Mouse (Mus musculus): Measurements from ENCODE around the gene Foxp3. TPM values are rescaled to one million over a fixed set of nuclear protein-coding genes. Genes with fewer than 3 reads are reported as not detected.
A peak's percentile ranks its signal among the peaks of the same experiment; 100 is the strongest.

Foxp3 gene
- polyA plus RNA-seq (2012; fragmentation: generic; extraction: Trizol): 0.06 TPM

DNA sequence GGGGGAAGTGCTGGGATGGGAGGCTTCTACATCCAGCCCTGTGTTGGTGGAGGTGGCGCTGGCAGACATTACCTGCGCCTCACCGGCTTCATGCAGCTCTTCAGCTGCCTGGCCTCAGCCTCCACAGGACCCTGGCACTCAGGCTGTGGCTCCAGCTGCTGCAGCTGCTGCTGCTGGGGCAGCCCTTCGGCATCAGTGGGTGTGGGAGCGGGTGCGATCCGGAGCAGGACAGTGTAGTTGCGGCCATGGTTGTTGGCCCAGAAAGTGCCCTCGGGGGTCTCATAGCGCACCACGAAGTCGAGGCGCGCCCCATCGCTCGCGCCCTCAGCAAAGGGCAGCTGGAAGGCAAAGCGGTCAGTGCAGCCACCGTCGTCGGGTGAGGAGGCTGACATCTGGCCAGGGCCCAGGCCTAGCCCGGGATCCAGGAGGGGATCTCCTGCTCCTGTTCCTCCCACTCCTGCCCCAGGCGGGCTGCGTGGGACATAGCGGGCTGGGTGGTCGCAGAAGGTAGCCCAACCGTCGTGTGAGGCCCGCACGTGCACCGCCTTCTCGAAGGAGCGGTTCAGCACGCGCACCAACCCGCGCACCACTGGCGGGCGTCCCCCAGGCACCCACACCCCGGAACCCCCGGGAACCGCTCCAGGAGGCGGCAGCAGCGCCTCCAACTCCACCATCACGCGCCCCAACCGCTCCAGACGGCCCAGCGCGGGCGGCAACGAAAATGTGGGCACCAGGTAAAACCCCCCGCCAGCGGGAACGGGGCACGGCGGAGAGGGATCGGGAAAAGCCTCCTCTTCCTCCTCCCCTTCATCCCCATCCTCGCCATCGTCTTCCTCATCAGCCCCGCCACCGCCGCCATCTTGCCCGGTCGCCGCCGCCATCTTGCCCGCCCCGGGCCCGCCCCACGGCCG is at the start of gene Foxp3:
TSS of gene Foxp3 (plus strand) at position 469 of the 911 bp plus-strand sequence.
- TF ChIP-seq POLR2AphosphoS2 (IDR thresholded peaks at IDR 0.05; ENCODE audit: insufficient read length, low read depth) (no peak), REST (IDR thresholded peaks at IDR 0.05; ENCODE audit: insufficient read depth, insufficient read length) (no peak), SRF (IDR thresholded peaks at IDR 0.05; ENCODE audit: control insufficient read depth, insufficient read length, low read depth) (no peak), E2F4 (IDR thresholded peaks at IDR 0.05; ENCODE audit: insufficient read depth) (no peak), MYOG (IDR thresholded peaks at IDR 0.05; ENCODE audit: control insufficient read depth in 1 of 3, insufficient read depth in 1 of 3, insufficient read length in 2 of 3, low read depth in 2 of 3) (peak in 1 of 3 experiments; percentile 42), MAX (IDR thresholded peaks at IDR 0.05; ENCODE audit: low read depth) (no peak), POLR2A (IDR thresholded peaks at IDR 0.05; ENCODE audit: insufficient read length, low read depth) (peak; percentile 32), MYOD1 (IDR thresholded peaks at IDR 0.05; ENCODE audit: control insufficient read depth in 1 of 3, insufficient read length in 2 of 3, low read depth in 2 of 3) (peak in 1 of 3 experiments; percentile 38), TCF3 (IDR thresholded peaks at IDR 0.05; ENCODE audit: insufficient read length, low read depth) (no peak)
- Histone ChIP-seq H3ac (ENCODE audit: control insufficient read depth, insufficient read length) (peak within 1 kb of the TSS; percentile 39), H3K36me3 (ENCODE audit: control insufficient read depth, insufficient read depth) (no peaks in the 10 kb centered on the region), H3K4me2 (ENCODE audit: low read depth) (peak within 1 kb of the TSS; percentile 65), H3K4me3 (peak within 1 kb of the TSS; percentile 34), H3K27me3 (ENCODE audit: control insufficient read depth, insufficient read depth, insufficient read length) (no peaks in the 10 kb centered on the region), H3K79me2 (ENCODE audit: control insufficient read depth, insufficient read depth) (peaks cover 13% of the 10 kb centered on the region)

- Histone ChIP-seq H3ac (ENCODE audit: control insufficient read depth, insufficient read length) (no peak overlapping the region), H3K36me3 (ENCODE audit: control insufficient read depth, insufficient read depth) (no peaks in the 10 kb centered on the region), H3K4me3 (no peak overlapping the region), H3K27me3 (ENCODE audit: control insufficient read depth, insufficient read depth, insufficient read length) (no peaks in the 10 kb centered on the region), H3K79me2 (ENCODE audit: control insufficient read depth, insufficient read depth) (no peaks in the 10 kb centered on the region), H3K4me2 (ENCODE audit: low read depth) (no peak overlapping the region)
- TF ChIP-seq TCF12 (IDR thresholded peaks at IDR 0.05; ENCODE audit: insufficient read depth, poor library complexity, severe bottlenecking): no peak
- TF ChIP-seq MYOD1 (IDR thresholded peaks at IDR 0.05; ENCODE audit: control insufficient read depth in 1 of 3, insufficient read length in 2 of 3, low read depth in 2 of 3): no peak
- no peak for TF ChIP-seq USF1 (IDR thresholded peaks at IDR 0.05; ENCODE audit: low read depth)
- TF ChIP-seq REST (IDR thresholded peaks at IDR 0.05; ENCODE audit: insufficient read depth, insufficient read length): no peak
- no peak for TF ChIP-seq TCF3 (IDR thresholded peaks at IDR 0.05; ENCODE audit: insufficient read length, low read depth)
- no peak for TF ChIP-seq MYOG (IDR thresholded peaks at IDR 0.05; ENCODE audit: control insufficient read depth in 1 of 3, insufficient read depth in 1 of 3, insufficient read length in 2 of 3, low read depth in 2 of 3)
- TF ChIP-seq MAX (IDR thresholded peaks at IDR 0.05; ENCODE audit: low read depth): no peak
- TF ChIP-seq E2F4 (IDR thresholded peaks at IDR 0.05; ENCODE audit: insufficient read depth): no peak
- no peak for TF ChIP-seq CEBPB (IDR thresholded peaks at IDR 0.05; ENCODE audit: insufficient read depth, poor library complexity, severe bottlenecking)
- no peak for TF ChIP-seq SRF (IDR thresholded peaks at IDR 0.05; ENCODE audit: control insufficient read depth, insufficient read length, low read depth)
- TF ChIP-seq POLR2A (IDR thresholded peaks at IDR 0.05; ENCODE audit: insufficient read length, low read depth): no peak
- TF ChIP-seq POLR2AphosphoS2 (IDR thresholded peaks at IDR 0.05; ENCODE audit: insufficient read length, low read depth): no peak
Measured at GRCm38 (mm10) chrX:7524961-7525360, 48.5 kb upstream of the Foxp3 start.

GRCm38 (mm10) chrX:7553474-7553873 is 20.0 kb upstream of the Foxp3 start:
- Histone ChIP-seq H3K79me2 (ENCODE audit: control insufficient read depth, insufficient read depth) (no peaks in the 10 kb centered on the region), H3K4me2 (ENCODE audit: low read depth) (no peak overlapping the region), H3K36me3 (ENCODE audit: control insufficient read depth, insufficient read depth) (no peaks in the 10 kb centered on the region), H3ac (ENCODE audit: control insufficient read depth, insufficient read length) (no peak overlapping the region), H3K4me3 (no peak overlapping the region), H3K27me3 (ENCODE audit: control insufficient read depth, insufficient read depth, insufficient read length) (no peaks in the 10 kb centered on the region)
- no peak for TF ChIP-seq POLR2AphosphoS2 (IDR thresholded peaks at IDR 0.05; ENCODE audit: insufficient read length, low read depth)
- TF ChIP-seq TCF3 (IDR thresholded peaks at IDR 0.05; ENCODE audit: insufficient read length, low read depth): no peak
- no peak for TF ChIP-seq MYOD1 (IDR thresholded peaks at IDR 0.05; ENCODE audit: control insufficient read depth in 1 of 3, insufficient read length in 2 of 3, low read depth in 2 of 3)
- no peak for TF ChIP-seq SRF (IDR thresholded peaks at IDR 0.05; ENCODE audit: control insufficient read depth, insufficient read length, low read depth)
- TF ChIP-seq MYOG (IDR thresholded peaks at IDR 0.05; ENCODE audit: control insufficient read depth in 1 of 3, insufficient read depth in 1 of 3, insufficient read length in 2 of 3, low read depth in 2 of 3): no peak
- TF ChIP-seq TCF12 (IDR thresholded peaks at IDR 0.05; ENCODE audit: insufficient read depth, poor library complexity, severe bottlenecking): no peak
- TF ChIP-seq REST (IDR thresholded peaks at IDR 0.05; ENCODE audit: insufficient read depth, insufficient read length): no peak
- no peak for TF ChIP-seq POLR2A (IDR thresholded peaks at IDR 0.05; ENCODE audit: insufficient read length, low read depth)
- TF ChIP-seq E2F4 (IDR thresholded peaks at IDR 0.05; ENCODE audit: insufficient read depth): no peak
- TF ChIP-seq MAX (IDR thresholded peaks at IDR 0.05; ENCODE audit: low read depth): no peak
- no peak for TF ChIP-seq CEBPB (IDR thresholded peaks at IDR 0.05; ENCODE audit: insufficient read depth, poor library complexity, severe bottlenecking)
- no peak for TF ChIP-seq USF1 (IDR thresholded peaks at IDR 0.05; ENCODE audit: low read depth)

GRCm38 (mm10) chrX:7563076-7563475 is 10.4 kb upstream of the Foxp3 start:
- H3K4me2 ChIP-seq (ENCODE audit: low read depth): no peak overlapping the region
- H3K4me3 ChIP-seq: no peak overlapping the region
- H3K27me3 ChIP-seq (ENCODE audit: control insufficient read depth, insufficient read depth, insufficient read length): no peaks in the 10 kb centered on the region
- H3ac ChIP-seq (ENCODE audit: control insufficient read depth, insufficient read length): no peak overlapping the region
- no peaks in the 10 kb centered on the region for H3K36me3 ChIP-seq (ENCODE audit: control insufficient read depth, insufficient read depth)
- TF ChIP-seq POLR2AphosphoS2 (IDR thresholded peaks at IDR 0.05; ENCODE audit: insufficient read length, low read depth) (no peak), TCF3 (IDR thresholded peaks at IDR 0.05; ENCODE audit: insufficient read length, low read depth) (no peak), MYOG (IDR thresholded peaks at IDR 0.05; ENCODE audit: control insufficient read depth in 1 of 3, insufficient read depth in 1 of 3, insufficient read length in 2 of 3, low read depth in 2 of 3) (no peak), TCF12 (IDR thresholded peaks at IDR 0.05; ENCODE audit: insufficient read depth, poor library complexity, severe bottlenecking) (no peak), SRF (IDR thresholded peaks at IDR 0.05; ENCODE audit: control insufficient read depth, insufficient read length, low read depth) (no peak), USF1 (IDR thresholded peaks at IDR 0.05; ENCODE audit: low read depth) (no peak), E2F4 (IDR thresholded peaks at IDR 0.05; ENCODE audit: insufficient read depth) (no peak), MAX (IDR thresholded peaks at IDR 0.05; ENCODE audit: low read depth) (no peak), MYOD1 (IDR thresholded peaks at IDR 0.05; ENCODE audit: control insufficient read depth in 1 of 3, insufficient read length in 2 of 3, low read depth in 2 of 3) (no peak)
- no peaks in the 10 kb centered on the region for H3K79me2 ChIP-seq (ENCODE audit: control insufficient read depth, insufficient read depth)
